Mouse (Mus musculus): ENCODE data around the gene C9orf72.
"Not testable (repeated sequence)": the region's sequence is repeated elsewhere in the genome, so short reads cannot be mapped to it uniquely, and the experiment has no call there.

Gene C9orf72

DNA sequence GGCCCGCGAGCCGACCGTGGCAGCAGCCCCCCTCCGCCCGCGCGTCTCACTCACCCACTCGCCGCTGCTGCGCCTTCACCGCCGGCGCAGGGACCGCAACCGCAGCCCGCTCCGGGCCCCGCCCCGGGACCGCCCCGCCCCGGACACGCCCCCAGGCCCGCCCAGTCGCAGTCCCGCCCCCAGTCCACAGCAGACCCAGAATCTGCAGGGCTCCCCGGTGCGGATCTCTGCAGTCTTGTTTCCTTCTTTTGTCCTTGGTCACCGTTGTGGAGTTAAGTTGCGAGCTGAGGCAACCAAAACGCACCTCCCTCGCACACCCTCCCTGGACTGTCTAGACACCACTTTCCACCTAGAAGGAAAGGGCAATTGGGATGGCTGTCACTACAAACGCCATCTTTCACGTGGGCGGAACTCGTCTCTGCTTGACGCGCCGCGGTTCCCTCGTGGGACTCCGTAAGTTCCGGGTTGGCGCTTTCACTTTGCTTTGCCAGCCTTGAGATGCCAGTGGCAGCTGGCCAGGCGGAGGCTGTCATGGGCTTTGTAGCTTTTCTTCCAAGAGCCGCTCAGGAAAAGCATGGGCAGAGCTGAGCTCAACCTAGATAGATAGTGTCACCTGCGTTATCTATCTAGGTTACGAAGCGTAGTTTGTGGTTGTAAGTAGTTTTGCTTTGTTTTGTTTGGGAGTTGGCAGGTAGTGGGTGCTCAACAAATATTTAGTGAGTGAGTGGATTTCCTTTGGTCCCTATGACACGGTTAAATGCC, at the start of gene C9orf72:
TSS of gene C9orf72 (minus strand) at position 442 of the 762 bp plus-strand sequence.
- DNase-seq (ENCODE audit: low spot score) = peak; percentile 91

- no peak for DNase-seq (ENCODE audit: low spot score)
These were observed 33.0 kb upstream of the C9orf72 start for GRCm38 (mm10) chr4:35259006-35259405.

DNA sequence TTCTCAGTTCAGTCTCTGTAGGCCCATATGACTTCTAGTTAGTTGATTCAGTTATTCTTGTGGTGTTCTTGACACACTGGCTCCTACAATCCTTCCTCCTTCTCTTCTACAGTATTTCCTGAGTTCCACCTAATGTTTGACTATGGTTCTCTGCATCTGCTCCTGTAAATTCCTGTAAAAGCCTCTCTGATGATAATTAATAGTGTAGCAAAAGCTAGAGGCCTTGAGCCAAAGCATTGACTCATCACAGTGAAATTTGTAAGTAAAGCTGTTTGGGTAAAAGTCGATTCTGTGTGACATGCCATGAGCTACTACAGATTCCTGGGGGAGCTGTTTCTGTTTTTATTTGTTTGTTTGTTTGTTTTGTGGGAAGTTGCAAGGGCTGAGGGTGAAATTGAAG, 18.0 kb upstream of the C9orf72 start:
- no peak for DNase-seq (ENCODE audit: low spot score)

GRCm38 (mm10) chr4:35241735-35242134, 15.8 kb upstream of the C9orf72 start:
- DNase-seq (ENCODE audit: low spot score) = no peak

DNA sequence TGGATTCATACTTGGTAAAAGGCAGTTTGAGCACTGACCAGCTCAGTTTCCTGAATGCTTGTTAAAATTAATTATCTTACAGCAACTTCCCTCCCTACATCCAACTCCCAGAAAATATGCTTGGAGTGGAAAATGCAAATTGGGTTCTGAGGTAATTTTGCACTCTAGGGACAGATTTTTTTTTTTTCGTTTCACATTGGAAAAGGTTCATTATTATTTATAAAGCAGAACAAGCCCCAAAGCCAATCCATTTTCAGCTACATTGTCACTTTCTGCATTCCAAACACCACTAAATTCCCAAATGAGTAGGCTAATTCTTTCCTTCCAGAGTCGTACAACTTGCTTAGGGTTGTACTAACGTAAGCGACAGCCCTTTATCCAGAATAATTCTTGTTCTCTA, 12.7 kb upstream of the C9orf72 start:
- no peak for DNase-seq (ENCODE audit: low spot score)

DNA sequence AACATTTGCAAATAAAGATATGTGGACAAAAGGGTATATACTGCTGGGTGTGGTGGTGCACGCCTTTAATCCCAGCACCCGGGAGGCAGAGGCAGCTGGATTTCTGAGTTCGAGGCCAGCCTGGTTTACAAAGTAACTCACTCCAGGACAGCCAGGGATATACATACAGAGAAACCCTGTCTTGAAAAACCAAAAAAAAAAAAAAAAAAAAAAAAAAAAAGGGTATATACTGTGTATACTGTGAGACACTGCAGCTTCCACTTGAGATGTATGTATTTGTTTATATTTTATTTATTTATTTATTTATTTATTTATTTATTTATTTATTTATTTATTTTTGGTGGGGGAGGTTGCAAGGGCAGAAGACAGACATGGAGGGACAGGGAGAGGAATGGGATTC, 12.3 kb upstream of the C9orf72 start:
- not testable (repeated sequence) for DNase-seq (ENCODE audit: low spot score)

DNA sequence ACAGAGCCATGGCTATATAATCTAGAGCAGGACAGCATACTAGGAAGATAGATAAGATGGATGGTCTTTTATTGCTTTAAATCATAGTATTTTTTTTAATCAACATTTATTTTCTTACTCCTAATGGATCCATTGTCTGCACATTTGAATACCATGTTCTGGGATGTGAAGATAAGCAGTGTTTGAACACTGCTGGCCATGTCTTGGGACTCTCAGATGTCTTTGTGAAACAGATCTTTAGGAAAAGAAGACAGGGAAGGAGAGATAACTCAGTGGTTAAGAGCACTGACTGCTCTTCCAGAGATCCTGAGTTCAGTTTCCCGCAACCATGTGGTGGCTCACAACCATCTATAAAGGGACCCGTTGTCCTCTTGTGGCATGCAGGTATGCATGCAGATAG, 10.3 kb upstream of the C9orf72 start:
- DNase-seq (ENCODE audit: low spot score) = no peak

DNA sequence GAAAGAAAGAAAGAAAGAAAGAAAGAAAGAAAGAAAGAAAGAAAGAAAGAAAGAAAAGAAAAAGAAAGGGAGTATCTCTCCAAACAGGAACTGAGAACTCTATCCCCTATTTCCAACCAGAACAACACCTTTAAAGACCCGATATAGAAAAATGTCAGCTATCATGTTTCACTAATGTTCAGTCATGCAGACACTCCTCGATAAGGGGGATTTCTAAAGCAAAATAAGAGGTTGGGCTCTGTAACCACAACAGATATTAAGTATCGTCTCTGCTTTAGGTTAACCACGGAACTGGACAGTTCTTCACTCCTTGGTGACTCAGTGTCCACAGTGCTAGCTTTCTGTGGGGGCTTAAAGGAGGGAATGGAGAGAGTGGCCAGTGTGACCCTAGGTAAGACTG, 2.3 kb upstream of the C9orf72 start:
- no peak for DNase-seq (ENCODE audit: low spot score)

DNA sequence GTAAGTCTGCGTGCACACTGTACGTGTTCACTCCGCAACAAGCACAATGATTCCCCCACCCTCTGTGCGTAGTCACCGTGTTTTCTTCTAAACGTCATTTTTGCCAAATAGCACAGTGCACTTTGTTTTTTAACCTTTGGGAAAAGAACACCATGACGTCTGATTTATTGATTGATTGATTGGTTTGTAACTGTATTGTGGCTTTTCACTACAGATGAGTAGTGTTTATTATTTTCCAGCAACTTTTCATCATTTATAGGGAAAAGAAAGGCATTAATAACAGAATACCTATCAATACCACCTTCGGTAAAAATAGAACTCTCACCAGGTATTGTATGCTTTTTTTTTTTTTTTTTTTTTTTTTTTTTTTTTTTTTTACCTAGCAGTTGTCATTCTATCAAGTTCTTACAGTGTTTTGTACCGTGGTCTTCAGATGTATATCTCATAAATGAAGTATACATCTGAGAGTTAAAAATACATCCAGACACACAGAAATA, 569 bp upstream of the C9orf72 start:
- no peak for DNase-seq (ENCODE audit: low spot score)

DNA sequence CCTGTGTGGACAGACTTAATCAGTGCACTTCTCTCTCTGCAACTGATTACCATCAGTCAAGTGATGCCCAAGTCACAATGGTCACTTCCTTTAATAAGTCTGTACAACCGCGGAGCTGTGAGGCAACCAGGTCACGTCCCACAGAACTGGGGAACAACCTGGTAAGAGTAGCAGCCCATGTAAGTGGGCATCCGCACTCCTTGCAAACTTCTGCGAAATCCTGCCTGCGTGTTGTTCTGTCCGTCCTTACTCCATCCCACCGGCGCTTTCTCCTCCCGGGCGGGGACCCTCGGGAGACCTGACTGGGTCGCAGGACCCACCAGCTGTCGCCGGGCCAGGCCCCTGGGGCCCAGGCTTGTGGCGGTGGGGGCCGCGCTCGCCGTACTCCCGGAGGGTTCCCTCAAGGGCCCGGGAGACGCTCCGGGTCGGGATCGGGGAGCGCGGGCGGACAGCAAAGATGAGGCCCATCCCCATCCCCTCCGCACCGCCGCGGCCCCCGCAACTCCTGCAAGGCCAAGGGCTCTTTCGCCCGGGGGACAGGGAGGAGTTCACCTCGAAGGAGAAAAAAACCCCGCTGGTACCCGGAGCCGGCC, 738 bp downstream of the C9orf72 start:
- no peak for DNase-seq (ENCODE audit: low spot score)

GRCm38 (mm10) chr4:35224101-35224500, 1.9 kb downstream of the C9orf72 start:
- DNase-seq (ENCODE audit: low spot score) = no peak

DNA sequence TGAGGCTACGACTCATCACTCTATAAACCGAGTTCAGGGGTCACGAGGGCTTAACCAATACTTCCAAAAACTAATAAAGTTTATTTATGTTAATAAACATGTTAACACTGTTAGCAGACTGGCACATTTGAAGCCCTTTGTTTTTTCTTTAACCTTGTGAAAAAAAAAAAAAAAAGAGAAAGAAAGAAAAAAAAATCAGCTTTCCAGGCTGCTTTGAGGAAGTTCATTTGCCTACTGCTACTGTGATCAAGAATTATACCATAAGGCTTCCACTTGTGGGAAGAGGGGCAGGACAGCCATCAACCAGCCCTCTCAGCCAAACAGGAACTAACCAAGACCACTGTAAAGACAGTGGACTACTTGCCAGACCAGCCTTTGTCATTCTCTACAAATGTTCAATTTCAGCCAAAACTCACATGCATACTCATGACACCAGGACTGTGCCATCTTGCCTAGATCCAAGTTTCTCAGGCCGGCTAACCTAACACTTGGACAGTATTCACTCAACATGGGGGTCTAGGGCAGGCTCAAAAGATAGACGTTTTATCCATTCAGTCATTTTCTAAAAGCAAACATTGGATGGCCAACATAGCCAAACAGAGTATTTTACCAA, 2.5 kb downstream of the C9orf72 start:
- DNase-seq (ENCODE audit: low spot score) = no peak

DNA sequence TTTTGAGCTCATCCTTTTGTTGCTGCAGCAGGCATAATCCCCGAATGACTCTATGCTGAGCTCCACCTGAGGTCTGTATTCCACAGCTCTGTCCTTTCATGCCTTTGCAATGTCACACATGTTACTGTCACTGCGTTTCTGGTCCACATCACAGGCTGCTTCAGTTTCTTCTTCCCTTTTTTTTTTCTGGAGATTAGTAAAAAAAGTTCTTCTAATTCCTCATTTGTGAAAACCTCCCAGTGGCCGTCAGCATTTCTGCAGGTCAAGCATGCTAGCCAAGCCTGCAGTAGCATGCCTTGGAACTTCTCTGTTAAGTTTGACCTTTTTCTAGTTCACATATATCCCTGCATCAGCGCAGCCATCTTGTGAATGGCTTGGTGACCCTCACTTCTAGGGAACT, 4.1 kb downstream of the C9orf72 start:
- DNase-seq (ENCODE audit: low spot score) = no peak

GRCm38 (mm10) chr4:35221131-35221530, 4.8 kb downstream of the C9orf72 start:
- DNase-seq (ENCODE audit: low spot score) = no peak

DNA sequence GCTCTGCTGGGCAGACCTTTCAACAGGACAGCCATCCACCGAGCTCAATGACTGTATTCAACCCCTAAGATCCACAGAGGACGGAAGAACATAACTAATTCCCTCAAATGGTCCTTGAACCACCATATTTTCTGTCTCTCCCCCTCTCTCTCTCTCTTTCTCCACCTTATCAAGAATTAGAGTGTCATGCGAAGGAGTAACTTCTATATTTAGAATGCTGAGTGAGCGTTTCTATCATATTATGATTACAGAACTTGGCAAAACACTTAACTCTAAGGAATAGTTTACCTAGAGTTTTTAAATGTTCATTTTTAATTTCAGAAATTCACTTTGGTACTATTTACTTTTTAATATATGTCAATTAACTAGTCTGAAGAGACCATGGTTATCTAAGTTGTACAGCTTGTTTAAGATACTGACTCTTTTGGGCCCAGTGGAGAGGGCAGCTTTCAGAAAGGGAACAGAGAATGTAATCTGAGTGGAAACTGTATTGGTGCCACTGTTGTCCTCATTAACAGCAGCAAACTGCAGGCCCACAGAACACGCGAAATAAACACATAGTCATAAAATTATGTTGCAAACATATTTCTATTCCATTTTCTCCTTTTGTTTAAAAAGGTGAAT, 5.8 kb downstream of the C9orf72 start:
- no peak for DNase-seq (ENCODE audit: low spot score)

GRCm38 (mm10) chr4:35204659-35205058, 21.3 kb downstream of the C9orf72 start:
- DNase-seq (ENCODE audit: low spot score) = no peak

DNA sequence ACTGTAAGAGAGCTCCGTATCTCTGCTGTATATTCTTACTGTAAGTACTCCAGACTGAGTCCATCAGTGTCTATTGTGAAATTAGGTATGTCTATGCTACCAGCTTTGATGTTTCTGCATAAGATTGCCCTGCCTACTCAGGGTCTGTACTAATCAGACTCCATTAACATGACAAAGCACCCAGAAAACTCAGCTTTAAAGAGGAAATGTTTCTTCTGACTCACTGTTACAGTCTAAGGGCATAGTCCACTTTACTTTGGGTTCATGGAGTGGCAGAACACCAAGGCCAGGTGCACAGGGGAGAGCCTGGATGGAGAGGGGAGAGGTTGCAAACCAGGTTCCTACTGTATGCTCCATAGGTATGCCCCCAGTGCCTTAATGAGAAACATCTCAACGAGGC, 22.3 kb downstream of the C9orf72 start:
- no peak for DNase-seq (ENCODE audit: low spot score)

- DNase-seq (ENCODE audit: low spot score) = no peak
These were observed 24.3 kb downstream of the C9orf72 start for GRCm38 (mm10) chr4:35201700-35202099.

GRCm38 (mm10) chr4:35192725-35193124, 33.2 kb downstream of the C9orf72 start:
- no peak for DNase-seq (ENCODE audit: low spot score)

DNA sequence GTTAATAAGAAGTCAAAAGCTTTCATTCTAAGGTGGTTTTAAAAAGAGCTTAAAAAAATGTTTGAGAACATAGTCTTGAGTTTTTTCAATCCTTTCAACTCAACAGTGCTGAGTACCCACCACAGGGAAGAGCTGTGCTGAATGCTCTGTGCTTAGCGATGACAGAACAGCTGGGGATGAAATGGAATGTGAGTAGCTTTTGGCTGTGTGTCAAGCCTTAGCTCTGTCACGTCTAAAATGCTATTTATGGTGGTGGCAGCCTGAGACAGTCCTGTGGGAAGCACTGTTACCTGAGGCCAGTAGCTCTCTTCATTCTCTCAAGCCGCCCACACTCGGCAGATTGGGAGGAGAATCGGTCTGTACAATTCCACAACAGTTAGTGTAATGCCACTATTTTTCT, 36.2 kb downstream of the C9orf72 start:
- DNase-seq (ENCODE audit: low spot score) = no peak

GRCm38 (mm10) chr4:35187617-35188326, 38.2 kb downstream of the C9orf72 start:
- no peak for DNase-seq (ENCODE audit: low spot score)

All from testis, postnatal 14 days (tissue).